Mouse (Mus musculus): ENCODE measurements around the gene Rbm38. TPM values are rescaled to one million over a fixed set of nuclear protein-coding genes. Genes with fewer than 3 reads are reported as not detected.

Gene Rbm38
- total and polyA plus RNA-seq, 3 experiments, result 14.4 to 85.4 (median 19.4) TPM

GRCm38 (mm10) chr2:173046582-173047297 lies 26.4 kb downstream of the Rbm38 start (continued):
- TF ChIP-seq PAX5 (IDR thresholded peaks at IDR 0.05; ENCODE audit: low read length) (no peak), POLR2A (IDR thresholded peaks at IDR 0.05; ENCODE audit: low read depth, low read length) (peak; percentile 54; the same call in 1 of the 2 replicates), EP300 (IDR thresholded peaks at IDR 0.05; ENCODE audit: low read length) (no peak; the same call in 1 of the 2 replicates), MAZ (IDR thresholded peaks at IDR 0.05; ENCODE audit: low read depth, low read length) (no peak), CHD1 (IDR thresholded peaks at IDR 0.05; ENCODE audit: low read depth, low read length) (0 out of 2 replicates have a peak, but pooled peaks have one; percentile 55), SIN3A (IDR thresholded peaks at IDR 0.05; ENCODE audit: low read length) (no peak), IRF4 (IDR thresholded peaks at IDR 0.05; ENCODE audit: low read depth, low read length) (no peak), RAD21 (IDR thresholded peaks at IDR 0.05; ENCODE audit: low read depth, low read length) (no peak), HCFC1 (IDR thresholded peaks at IDR 0.05; ENCODE audit: low read depth, low read length) (no peak), E2F4 (IDR thresholded peaks at IDR 0.05; ENCODE audit: insufficient replicate concordance, low read depth, low read length) (no peak), ZNF384 (IDR thresholded peaks at IDR 0.05; ENCODE audit: low read depth, low read length) (no peak), USF1 (IDR thresholded peaks at IDR 0.05; ENCODE audit: low read depth, low read length) (no peak), TBP (conservative IDR thresholded peaks at IDR 0.05; ENCODE audit: low read depth, low read length) (0 out of 2 replicates have a peak, but pooled peaks have one; percentile 27), MAX (IDR thresholded peaks at IDR 0.05; ENCODE audit: low read length) (peak; percentile 42; the same call in 1 of the 2 replicates), RCOR1 (conservative IDR thresholded peaks at IDR 0.05; ENCODE audit: low read depth, low read length) (no peak), SMC3 (IDR thresholded peaks at IDR 0.05; ENCODE audit: low read depth, low read length) (no peak), NELFE (IDR thresholded peaks at IDR 0.05; ENCODE audit: low read depth, low read length) (no peak), ZC3H11A (IDR thresholded peaks at IDR 0.05; ENCODE audit: low read depth, low read length) (no peak), MEF2A (IDR thresholded peaks at IDR 0.05; ENCODE audit: borderline replicate concordance, low read depth, low read length) (peak; percentile 85)

GRCm38 (mm10) chr2:173047471-173047870 lies 27.2 kb downstream of the Rbm38 start:
- in situ Hi-C loops (cut with MboI; ENCODE audit: low pct_ligation_motif_present, low pct_unique_long_range_greater_than_20kb, low sequenced_read_pairs), result loop anchor here (5.0 kb wide), 1 partner anchor 35 kb away; no protein-coding TSS in a partner anchor

More at GRCm38 (mm10) chr2:173047471-173047870, 27.2 kb downstream of the Rbm38 start:
- no peaks in the 10 kb centered on the region for H3K79me2 ChIP-seq (replicated peaks; ENCODE audit: control insufficient read depth, extremely low read depth, insufficient read depth, poor library complexity, severe bottlenecking)
- dilution Hi-C loops (cut with MboI; ENCODE audit: extremely low pct_ligation_motif_present, extremely low pct_unique_long_range_greater_than_20kb, low sequenced_read_pairs), result no loop called here
- peak; percentile 66 for DNase-seq (ENCODE audit: extremely low read depth)
- H3K9me3 ChIP-seq (replicated peaks; ENCODE audit: low read length), result no peaks in the 10 kb centered on the region
- H3K9ac ChIP-seq (ENCODE audit: insufficient read depth, low read depth), result no peak overlapping the region
- 0 out of 2 replicates have a peak overlapping the region, but pooled peaks have one; percentile 4 for H3K27ac ChIP-seq (ENCODE audit: insufficient read depth, low read depth)
- peak overlapping the region in 2 of 3 experiments; percentile 44 for H3K4me3 ChIP-seq (replicated peaks in 1 of 3; ENCODE audit: low read depth in 2 of 3, low read length in 2 of 3, poor library complexity in 1 of 3)
- H3K27me3 ChIP-seq (replicated peaks), result no peaks in the 10 kb centered on the region
- TF ChIP-seq MXI1 (IDR thresholded peaks at IDR 0.05; ENCODE audit: low read depth, low read length) (no peak), UBTF (IDR thresholded peaks at IDR 0.05; ENCODE audit: low read depth, low read length) (no peak), NRF1 (IDR thresholded peaks at IDR 0.05; ENCODE audit: low read depth, low read length) (no peak), HCFC1 (IDR thresholded peaks at IDR 0.05; ENCODE audit: low read depth, low read length) (no peak), KAT2A (IDR thresholded peaks at IDR 0.05; ENCODE audit: insufficient replicate concordance, low read length) (no peak), ZKSCAN1 (IDR thresholded peaks at IDR 0.05; ENCODE audit: borderline replicate concordance, low read depth, low read length) (no peak), EP300 (IDR thresholded peaks at IDR 0.05; ENCODE audit: low read length) (no peak), POLR2AphosphoS2 (IDR thresholded peaks at IDR 0.05; ENCODE audit: low read depth, low read length) (no peak), USF2 (conservative IDR thresholded peaks at IDR 0.05; ENCODE audit: low read depth, low read length) (no peak), MAFK (IDR thresholded peaks at IDR 0.05; ENCODE audit: insufficient replicate concordance, low read length) (no peak), IRF4 (IDR thresholded peaks at IDR 0.05; ENCODE audit: low read depth, low read length) (no peak), MYC (IDR thresholded peaks at IDR 0.05; ENCODE audit: low read depth, low read length) (no peak), JUND (conservative IDR thresholded peaks at IDR 0.05; ENCODE audit: low read depth, low read length) (no peak), MEF2A (IDR thresholded peaks at IDR 0.05; ENCODE audit: borderline replicate concordance, low read depth, low read length) (no peak), CTCF (conservative IDR thresholded peaks at IDR 0.05 in 1 of 2, IDR thresholded peaks at IDR 0.05 in 1 of 2; ENCODE audit: low read depth in 2 of 2, low read length in 2 of 2) (no peak), TBP (conservative IDR thresholded peaks at IDR 0.05; ENCODE audit: low read depth, low read length) (no peak)
- H3K4me2 ChIP-seq (ENCODE audit: insufficient read depth, low read depth, poor library complexity, severe bottlenecking), result no peak overlapping the region
- H3K4me1 ChIP-seq (ENCODE audit: control insufficient read depth in 1 of 2, insufficient read depth in 2 of 2), result peaks cover 38 to 60% of the 10 kb centered on the region in 2 experiments
- no peaks in the 10 kb centered on the region for H3K36me3 ChIP-seq (replicated peaks in 1 of 2; ENCODE audit: control insufficient read depth in 1 of 2, insufficient read depth in 1 of 2, low read length in 1 of 2)
